Mouse (Mus musculus): ENCODE data around the gene Olfr575.

GRCm38 (mm10) chr7:102948167-102948566 lies 10.4 kb downstream of the Olfr575 start, which contains the start of gene Olfr574:
- no peak for TF ChIP-seq POLR2A (IDR thresholded peaks at IDR 0.05; ENCODE audit: insufficient read depth, low read depth, low read length)
- no peak for TF ChIP-seq CTCF (IDR thresholded peaks at IDR 0.05; ENCODE audit: insufficient read depth, low read depth, low read length)

All from olfactory bulb, adult 2 months (tissue).